Mouse (Mus musculus) limb, embryonic 14.5 days (tissue): ENCODE data around the gene Npepl1. TPM values are rescaled to one million over a fixed set of nuclear protein-coding genes. Genes with fewer than 3 reads are reported as not detected.

Experiments
- ATAC-seq: fragments of 200-750 bp; cut with Nextera tagmentation; 2 replicates; pipeline ENCODE4 v1.8.0; 2017; ENCODE audit warnings: low read depth, moderate number of reproducible peaks, moderate TSS enrichment; ENCODE audit not compliant: low FRiP score
- DNase-seq: peaks from one replicate; pipeline ENCODE4 v3.0.0-alpha.2; 2015; ENCODE audit warnings: low spot score
- H3K27ac ChIP-seq: fragments of 300-500 bp; sonication (generic); replicated peaks from 2 replicates; pipeline ENCODE4 v1.5.1; 2014; ENCODE audit warnings: low read depth, mild to moderate bottlenecking, low read length, moderate library complexity, mixed read lengths
- H3K27me3 ChIP-seq: fragments of 300-500 bp; sonication (generic); 2 replicates; pipeline ENCODE4 v1.6.1; 2014; ENCODE audit warnings: low read length, mixed read lengths; ENCODE audit not compliant: control insufficient read depth, insufficient read depth
- H3K36me3 ChIP-seq: fragments of 300-500 bp; sonication (generic); 2 replicates; pipeline ENCODE4 v1.6.1; 2014; ENCODE audit warnings: mild to moderate bottlenecking, low read length, moderate library complexity, mixed read lengths; ENCODE audit not compliant: control insufficient read depth, insufficient read depth
- H3K4me1 ChIP-seq: fragments of 300-500 bp; sonication (generic); 2 replicates; pipeline ENCODE4 v1.6.1; 2014; ENCODE audit warnings: antibody characterized with exemption, low read length, mixed read lengths; ENCODE audit not compliant: control insufficient read depth, insufficient read depth
- H3K4me2 ChIP-seq: fragments of 300-500 bp; sonication (generic); replicated peaks from 2 replicates; pipeline ENCODE4 v1.6.1; 2014; ENCODE audit warnings: low read depth, mild to moderate bottlenecking, low read length, moderate library complexity; ENCODE audit not compliant: severe bottlenecking
- H3K4me3 ChIP-seq: fragments of 300-500 bp; sonication (generic); replicated peaks from 2 replicates; pipeline ENCODE4 v1.5.1; 2014; ENCODE audit warnings: low read length
- H3K9ac ChIP-seq: fragments of 300-500 bp; sonication (generic); 2 replicates; pipeline ENCODE4 v1.6.1; 2014; ENCODE audit warnings: mild to moderate bottlenecking, low read depth, low read length, moderate library complexity; ENCODE audit not compliant: severe bottlenecking
- H3K9me3 ChIP-seq: fragments of 300-500 bp; sonication (generic); 2 replicates; pipeline ENCODE4 v1.6.1; 2016; ENCODE audit warnings: low read length; ENCODE audit not compliant: control insufficient read depth
- POLR2A ChIP-seq: fragments of 200-500 bp; IDR thresholded peaks from 2 replicates; pipeline ENCODE4 v1.8.0; 2012; ENCODE audit warnings: inconsistent platforms, mild to moderate bottlenecking, moderate library complexity, borderline replicate concordance; ENCODE audit not compliant: insufficient read depth, insufficient read length; ENCODE audit errors: extremely low read depth
- WGBS: fragments of 180-500 bp; shearing (Covaris S2); extraction: QIAGEN DNeasy Blood & Tissue Kit; methylation state at CpG from one replicate; pipeline ENCODE4 v1.1.7; 2014; 5-methylcytosine and 5-hydroxymethylcytosine counted together
- polyA plus RNA-seq, 2 experiments: library from polyadenylated mRNA; depleted of rRNA in 1 of 2; stranded (reverse) in 1 of 2; unstranded in 1 of 2; fragments of >200 nt; fragmentation: Nextera tagmentation in 1 of 2; extraction: Ambion mirVana in 1 of 2; gene quantifications; 2 replicates each; pipeline versions ENCODE4 v1.2.1 to v1.2.3; 2012 to 2014

The Npepl1 gene
- polyA plus RNA-seq, 2 experiments, result 72.4 to 136 TPM

DNA sequence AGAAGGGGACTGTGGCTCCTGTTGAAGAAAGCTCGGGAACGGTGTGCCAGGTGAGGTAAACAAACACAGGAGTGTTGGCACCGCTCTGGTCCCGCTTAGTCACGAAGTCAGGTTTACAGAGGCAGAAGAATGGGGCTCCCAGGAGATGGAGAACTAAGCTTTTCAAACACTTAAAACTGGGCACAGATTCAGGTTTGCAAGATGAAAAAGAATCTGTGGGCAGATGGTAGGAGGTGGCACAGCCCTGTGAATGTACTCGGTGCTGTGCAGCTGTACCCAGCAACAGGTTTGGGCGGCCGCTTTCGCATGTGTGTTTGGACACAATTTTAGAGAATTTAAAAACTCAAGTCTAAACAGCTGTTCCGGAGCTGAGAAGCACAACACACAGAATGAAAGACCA lies 48.9 kb downstream of the Npepl1 start:
- H3K27ac ChIP-seq, result no peak overlapping the region
- DNase-seq, result no peak
- no peak overlapping the region for H3K9ac ChIP-seq
- no peaks in the 10 kb centered on the region for H3K9me3 ChIP-seq
- H3K27me3 ChIP-seq, result no peaks in the 10 kb centered on the region
- WGBS, result 88% methylated on average over 10 of the region's 10 CpGs
- H3K4me1 ChIP-seq, result no peaks in the 10 kb centered on the region
- no peak overlapping the region for H3K4me3 ChIP-seq
- no peak for TF ChIP-seq POLR2A
- no peak overlapping the region for H3K4me2 ChIP-seq
- no peaks in the 10 kb centered on the region for H3K36me3 ChIP-seq
- ATAC-seq, result no peak

DNA sequence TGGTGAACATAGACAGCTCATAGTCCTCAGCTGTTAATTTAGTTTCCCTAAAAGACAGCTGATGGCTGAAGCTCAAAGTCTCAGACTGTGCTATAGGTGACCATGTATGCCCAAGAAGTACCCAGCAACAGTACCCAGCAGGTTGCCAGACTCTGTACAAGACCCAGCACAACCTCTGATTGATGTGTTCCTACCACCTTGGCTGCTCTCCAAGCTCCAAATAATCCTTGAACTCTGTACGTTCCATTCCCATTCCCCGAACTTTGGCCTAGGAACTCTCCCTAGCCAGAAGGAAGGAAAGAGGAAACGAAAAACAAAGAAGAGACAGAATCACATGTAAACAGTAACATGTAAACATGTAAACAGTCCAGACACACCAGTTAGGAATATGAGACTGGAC lies 50.3 kb downstream of the Npepl1 start:
- H3K4me1 ChIP-seq, result no peaks in the 10 kb centered on the region
- DNase-seq, result no peak
- no peak for ATAC-seq
- H3K4me3 ChIP-seq, result no peak overlapping the region
- WGBS, result 82% methylated on average over 3 of the region's 3 CpGs
- H3K27me3 ChIP-seq, result no peaks in the 10 kb centered on the region
- no peak for TF ChIP-seq POLR2A
- no peak overlapping the region for H3K27ac ChIP-seq
- H3K4me2 ChIP-seq, result no peak overlapping the region
- H3K9me3 ChIP-seq, result no peaks in the 10 kb centered on the region
- no peaks in the 10 kb centered on the region for H3K36me3 ChIP-seq
- H3K9ac ChIP-seq, result no peak overlapping the region

Other genes with a start within 250 kb of the Npepl1 start
- 67.7 and 67.8 TPM in 2 replicates for gene Stx16, start 34.0 kb upstream of the Npepl1 start, polyA plus RNA-seq (2012; rRNA removed)
- 10.9 and 11.3 TPM in 2 replicates for gene Stx16, start 34.0 kb upstream of the Npepl1 start, polyA plus RNA-seq (2014; fragmentation: Nextera tagmentation; extraction: Ambion mirVana)
- 2,875 and 2,934 TPM in 2 replicates for gene Gnas, start 174.0 kb downstream of the Npepl1 start, polyA plus RNA-seq (2012; rRNA removed)
- gene Gnas, start 174.0 kb downstream of the Npepl1 start, polyA plus RNA-seq (2014; fragmentation: Nextera tagmentation; extraction: Ambion mirVana), result 2,366 and 2,381 TPM in 2 replicates
- gene Gm20721, start 236.4 kb downstream of the Npepl1 start, polyA plus RNA-seq (2012; rRNA removed), result 0.65 and 0.73 TPM in 2 replicates
- gene Gm20721, start 236.4 kb downstream of the Npepl1 start, polyA plus RNA-seq (2014; fragmentation: Nextera tagmentation; extraction: Ambion mirVana), result 11.7 and 13.4 TPM in 2 replicates